Mouse (Mus musculus) E14TG2a.4 (cell line): ENCODE data around the gene Il11.

ENCODE experiments used
- CTCF ChIP-seq: conservative IDR thresholded peaks from 2 replicates; pipeline ENCODE4 v1.5.1; 2014; ENCODE audit warnings: low read length
- NANOG ChIP-seq: IDR thresholded peaks from 2 replicates; pipeline ENCODE4 v1.6.1; 2014; ENCODE audit warnings: borderline replicate concordance, low read length, mixed read lengths
- POU5F1 ChIP-seq: IDR thresholded peaks from 2 replicates; pipeline ENCODE4 v1.6.1; 2014; ENCODE audit warnings: low read length, borderline replicate concordance

- TF ChIP-seq CTCF (no peak), NANOG (no peak), POU5F1 (no peak)
Observed at GRCm38 (mm10) chr7:4816559-4816958, 33.9 kb upstream of the Il11 start.
